Mouse (Mus musculus): Measurements from ENCODE around the gene Pde1a. TPM values are rescaled to one million over a fixed set of nuclear protein-coding genes. Genes with fewer than 3 reads are reported as not detected.

Gene Pde1a
- total RNA-seq, 2 experiments from 2014 or later, result 12.2 to 13.6 TPM

DNA sequence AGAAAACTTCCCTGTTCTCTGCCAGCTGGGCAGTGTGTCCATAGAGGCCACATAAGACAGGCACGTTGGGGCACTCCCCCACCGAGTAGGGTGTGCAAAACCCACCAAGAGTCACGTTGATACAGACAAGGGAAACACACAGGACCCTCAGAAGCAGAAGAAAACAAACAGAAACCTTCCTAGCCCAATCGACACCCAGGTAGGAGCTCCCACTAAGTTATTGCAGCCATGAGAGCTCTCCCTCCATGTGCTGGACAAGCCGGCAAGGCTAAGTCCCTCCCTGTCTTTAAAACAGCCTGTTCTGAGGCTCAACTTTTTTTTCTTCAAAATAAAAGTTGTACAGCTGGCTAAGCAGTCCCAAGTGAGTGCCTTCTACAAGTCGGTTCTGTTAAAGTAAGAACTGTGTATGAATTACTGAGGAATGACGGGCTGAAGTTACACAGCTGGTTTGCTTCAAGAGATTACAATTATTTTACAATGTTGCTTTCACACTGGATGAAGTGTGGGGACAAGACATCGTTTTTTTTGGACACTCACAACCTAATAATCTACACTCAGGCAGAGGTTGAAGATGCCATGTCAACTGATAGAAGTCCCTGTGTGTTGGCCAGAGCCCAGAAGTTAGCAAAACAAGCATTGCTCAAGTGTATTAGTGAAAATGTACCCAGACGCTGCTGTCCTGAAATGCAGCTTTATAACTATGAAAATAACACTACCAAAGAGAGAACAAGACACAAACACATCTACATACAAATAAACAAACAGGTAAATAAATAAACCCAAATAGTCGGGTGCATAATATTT is 90.4 kb downstream of the Pde1a start:
- DNase-seq, result peak; percentile 33

DNA sequence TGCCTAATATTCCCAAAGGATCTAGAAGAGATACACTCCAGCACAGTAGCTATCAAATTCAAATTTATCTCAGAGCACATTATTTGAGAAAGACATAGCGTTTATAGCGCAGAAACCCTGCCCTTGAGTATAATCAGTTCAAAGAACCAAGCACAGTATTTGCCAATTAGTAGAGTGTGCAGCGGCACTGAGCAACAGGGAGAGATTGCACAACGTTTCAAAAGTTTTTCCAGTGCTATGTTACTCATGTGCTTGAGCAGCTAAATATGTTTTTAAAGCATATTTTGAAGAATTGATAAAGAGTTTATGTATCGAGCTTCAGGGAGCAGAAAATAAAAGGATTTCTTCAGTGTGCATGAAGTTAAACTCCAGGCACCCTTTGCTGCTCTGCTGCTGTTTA is 91.3 kb downstream of the Pde1a start:
- DNase-seq, result no peak

DNA sequence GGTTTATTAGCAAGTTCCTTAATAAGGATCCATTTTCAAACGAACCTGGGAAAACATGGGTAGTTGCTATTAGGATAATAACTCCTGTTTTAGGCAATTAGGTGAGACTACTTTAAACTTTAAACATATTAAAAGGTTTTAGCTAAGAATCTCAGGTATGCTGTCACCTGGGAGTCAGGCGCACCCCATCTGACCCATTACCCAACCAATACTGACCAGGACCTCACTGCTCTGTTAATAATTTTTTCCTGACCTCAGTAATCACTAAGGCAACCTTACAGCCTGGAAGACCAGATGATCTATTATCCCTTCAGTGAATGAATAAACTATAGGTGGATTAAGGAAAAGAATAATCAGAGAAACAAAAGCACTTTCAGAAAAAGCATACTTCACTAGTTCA is 100.2 kb downstream of the Pde1a start:
- no peak for DNase-seq

DNA sequence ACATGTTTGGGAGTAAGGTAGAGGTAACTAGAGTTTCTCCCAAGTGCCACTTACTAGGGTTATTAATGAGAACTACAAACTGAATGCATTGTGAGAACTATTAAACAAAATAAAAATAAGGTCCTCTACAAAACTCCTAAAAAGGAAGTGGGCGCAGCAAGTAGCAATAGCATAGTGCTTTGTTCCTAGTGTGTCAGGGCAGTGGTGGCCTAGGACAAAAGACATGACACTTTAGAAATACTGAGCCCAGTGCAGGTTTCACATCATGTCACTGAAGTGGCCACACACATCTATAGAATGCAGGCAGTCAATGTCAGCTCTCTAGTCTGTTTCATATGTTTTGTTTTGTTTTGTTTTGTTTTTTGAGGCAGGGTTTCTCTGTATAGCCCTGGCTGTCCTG is 103.2 kb downstream of the Pde1a start:
- DNase-seq, result no peak

DNA sequence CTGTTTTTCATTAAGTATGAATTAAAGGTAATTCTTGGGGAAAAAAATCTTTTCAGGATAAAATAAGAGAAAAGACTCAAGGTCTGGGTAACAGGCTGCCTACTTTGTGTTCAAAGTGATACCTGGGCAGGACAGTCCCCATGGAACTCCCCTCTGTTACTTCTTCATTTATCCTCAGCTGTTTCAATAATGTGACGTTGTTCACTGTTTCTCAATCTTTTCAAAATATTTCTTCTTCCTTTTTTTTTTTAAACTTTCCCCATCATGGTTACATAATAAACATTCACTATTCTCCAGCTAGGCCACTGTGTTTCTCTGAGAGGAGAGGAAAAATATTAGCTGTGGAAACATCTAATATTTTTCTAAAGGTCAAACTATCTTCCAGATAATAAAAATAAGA is 103.7 kb downstream of the Pde1a start:
- DNase-seq, result no peak

DNA sequence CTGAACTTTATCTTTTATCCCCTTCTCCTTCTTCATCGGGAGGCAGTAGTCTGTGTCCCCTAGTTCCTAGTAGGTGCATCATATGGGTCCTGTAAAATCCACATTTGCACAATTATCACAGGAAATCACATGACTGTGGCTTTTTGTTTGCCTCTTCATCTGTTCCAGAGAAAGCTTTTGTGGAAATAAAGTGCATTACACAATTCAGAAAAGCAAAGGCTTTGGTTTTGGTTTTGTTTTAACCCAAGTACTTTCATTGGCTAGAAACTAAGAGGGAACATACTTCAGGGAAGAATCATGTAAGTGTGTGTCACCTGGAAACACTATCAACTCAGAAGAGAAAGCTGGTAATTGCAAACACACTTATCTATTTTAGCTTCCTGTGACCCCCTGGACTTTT is 104.2 kb downstream of the Pde1a start:
- no peak for DNase-seq

DNA sequence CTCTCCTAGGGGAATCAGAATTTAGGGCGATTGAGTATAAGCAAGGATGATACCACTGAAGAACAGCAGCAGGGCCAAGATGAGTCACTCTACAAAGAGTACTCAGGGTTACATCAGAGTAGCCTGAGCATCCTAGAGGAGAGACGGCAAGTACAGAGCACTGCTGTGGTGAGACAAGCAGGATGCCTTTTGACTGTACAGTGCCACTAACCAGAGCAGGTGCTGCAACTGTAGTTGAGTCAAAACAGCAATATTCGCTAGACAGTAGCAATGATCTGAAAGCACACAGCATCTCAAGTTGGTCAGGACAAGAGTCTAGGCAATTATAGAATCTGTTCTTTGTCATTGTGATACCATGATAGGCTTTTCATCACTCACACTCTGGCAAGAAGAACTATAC is 115.1 kb downstream of the Pde1a start:
- DNase-seq, result no peak

DNA sequence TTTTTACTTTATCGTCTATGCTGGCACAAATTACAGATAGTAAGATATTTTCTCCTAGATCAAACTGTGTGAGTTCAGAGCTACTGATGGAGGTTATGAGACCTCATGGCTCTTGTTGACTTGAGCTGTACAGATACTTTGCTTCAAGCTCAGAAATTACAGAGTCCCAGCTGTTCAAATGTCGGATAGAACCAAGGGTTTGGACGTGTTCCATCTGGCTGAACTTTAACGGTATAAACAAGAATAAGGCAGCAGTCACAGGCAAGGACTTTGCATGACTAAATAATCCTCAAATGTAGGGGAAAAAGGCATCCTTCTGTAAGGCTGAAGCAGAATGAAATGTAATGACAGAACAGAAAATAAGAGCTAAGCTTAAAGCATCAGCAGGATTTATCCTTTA is 116.2 kb downstream of the Pde1a start:
- DNase-seq, result peak; percentile 31

DNA sequence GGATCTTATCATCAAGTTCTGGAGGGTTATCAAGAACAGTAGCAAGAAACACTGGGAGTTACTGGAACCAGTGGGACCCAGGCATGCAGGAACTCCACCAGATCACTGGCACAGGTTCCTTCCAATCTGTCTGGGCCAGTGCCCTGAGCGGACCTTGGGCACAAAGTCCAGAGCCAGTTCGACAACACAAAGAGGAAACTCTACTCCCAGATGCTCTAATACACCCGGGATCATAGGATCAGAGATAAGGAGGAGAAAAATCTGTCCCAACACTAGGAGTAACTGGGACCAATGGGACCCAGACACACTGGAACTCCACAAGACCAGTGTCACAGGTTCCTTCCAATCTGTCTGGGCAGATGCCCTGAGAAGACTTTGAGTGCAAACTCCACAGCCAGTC is 130.1 kb downstream of the Pde1a start:
- no peak for DNase-seq

DNA sequence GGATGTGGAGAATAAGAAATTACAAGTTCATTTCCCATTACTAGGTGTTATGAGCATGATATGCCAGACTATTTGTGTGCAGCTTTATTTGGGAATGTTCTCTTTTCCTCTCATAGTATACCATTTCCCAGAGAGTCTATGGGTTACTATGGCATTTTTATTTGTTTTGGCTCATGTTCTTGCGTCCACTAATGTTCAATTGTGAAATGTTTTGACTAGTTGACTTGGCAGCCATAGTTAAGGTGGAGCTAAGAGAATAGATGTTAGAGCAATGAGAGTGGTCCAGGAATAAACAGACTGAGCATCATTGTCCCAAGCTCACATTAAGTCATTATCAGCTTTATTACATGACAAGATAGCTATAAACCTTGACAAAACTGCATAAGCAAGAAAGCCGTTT is 130.8 kb downstream of the Pde1a start:
- no peak for DNase-seq

DNA sequence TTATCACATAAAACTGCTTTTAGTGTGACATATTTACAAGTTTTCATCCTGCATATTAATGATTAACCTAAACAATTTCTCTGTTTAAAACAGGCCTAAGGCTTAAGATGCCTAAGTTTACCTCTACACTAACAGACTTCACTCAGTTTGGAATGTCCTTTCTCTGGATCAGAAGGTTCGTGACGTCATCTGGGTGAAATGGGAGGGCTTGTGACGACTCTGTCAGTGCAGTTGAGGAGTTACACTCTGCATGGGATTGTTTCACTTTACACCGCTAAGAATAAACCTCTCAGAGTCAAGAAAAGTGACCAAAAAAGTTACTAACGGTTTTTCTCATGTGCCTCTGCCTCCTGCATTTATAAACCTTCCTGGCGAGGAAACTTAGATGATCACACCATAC is 137.6 kb downstream of the Pde1a start:
- no peak for DNase-seq

DNA sequence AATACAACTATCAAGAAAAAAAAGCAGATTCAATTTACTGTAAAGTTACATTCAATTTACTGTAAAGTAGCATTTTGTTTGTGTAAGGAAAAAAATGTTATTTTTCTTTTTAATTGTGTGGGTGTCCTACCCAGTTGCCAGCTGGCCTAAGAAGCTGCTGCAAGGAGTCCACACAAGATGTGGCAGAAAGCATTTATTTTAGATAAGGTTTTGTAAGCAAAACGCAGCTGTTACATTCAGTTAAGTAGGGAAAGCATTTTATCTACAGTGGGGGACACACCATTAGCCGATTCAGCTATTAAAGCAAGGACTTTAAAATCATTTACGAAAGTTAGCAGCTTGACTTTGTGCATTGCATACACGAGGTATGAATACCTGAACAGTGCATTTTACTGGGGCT is 145.5 kb downstream of the Pde1a start:
- no peak for DNase-seq

DNA sequence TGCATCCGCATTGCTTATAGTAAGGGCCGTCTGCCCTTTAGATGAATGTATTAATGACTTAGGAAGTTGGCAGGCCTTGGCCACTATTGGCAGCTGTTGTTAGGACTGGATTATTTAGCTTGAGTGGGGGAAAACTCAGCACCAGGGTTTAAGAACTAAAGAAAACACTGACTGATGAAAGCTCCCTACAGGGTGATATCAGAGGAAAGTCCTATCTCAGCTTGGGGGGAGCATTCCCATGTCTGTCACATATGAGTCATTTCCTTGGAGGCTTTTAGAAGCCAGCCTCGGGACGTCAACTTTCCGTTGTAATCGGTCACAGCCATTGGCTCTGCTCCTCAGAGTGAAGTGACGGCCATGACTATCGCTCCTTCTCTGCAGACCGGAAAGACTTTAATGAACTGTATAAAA is 146.0 kb downstream of the Pde1a start:
- DNase-seq, result peak; percentile 60

DNA sequence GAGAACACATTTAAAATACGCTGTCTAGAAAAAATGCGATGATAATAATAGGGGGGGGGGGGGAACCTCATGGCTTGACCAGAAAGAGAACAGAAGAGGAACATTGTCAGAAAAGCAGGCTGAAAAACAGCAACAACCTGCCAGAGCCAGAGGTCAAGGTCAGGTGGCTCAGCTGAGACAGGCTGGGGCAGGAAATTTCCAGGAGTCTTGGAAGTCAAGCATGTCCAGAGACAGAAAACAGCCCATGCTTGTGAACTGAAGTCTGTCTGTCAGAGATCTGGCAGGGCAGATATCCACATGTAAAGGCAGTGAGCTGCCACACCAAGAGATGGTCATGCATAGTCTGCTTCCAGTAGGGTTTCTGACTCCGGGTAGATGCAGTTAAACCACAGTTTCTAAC is 147.5 kb downstream of the Pde1a start:
- no peak for DNase-seq

DNA sequence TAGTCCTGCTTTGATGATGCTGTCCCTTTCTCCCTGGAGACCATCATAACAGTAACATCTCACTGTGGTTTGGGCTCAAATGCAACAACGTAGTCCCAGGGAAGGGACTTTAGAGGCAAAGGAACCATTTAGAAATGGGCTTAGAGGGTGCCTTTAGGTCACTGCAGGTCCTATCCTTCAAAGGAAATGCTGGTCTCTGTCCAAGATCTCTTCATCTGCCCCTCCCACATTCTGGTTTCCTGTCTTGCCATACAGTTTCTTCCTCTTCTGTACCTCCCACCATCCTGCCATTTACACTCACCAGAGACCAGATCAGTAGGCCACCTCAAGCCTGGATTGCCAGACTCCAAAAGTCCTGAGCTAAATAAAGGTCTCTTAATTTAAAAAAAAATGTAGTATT is 150.3 kb downstream of the Pde1a start:
- DNase-seq, result no peak

DNA sequence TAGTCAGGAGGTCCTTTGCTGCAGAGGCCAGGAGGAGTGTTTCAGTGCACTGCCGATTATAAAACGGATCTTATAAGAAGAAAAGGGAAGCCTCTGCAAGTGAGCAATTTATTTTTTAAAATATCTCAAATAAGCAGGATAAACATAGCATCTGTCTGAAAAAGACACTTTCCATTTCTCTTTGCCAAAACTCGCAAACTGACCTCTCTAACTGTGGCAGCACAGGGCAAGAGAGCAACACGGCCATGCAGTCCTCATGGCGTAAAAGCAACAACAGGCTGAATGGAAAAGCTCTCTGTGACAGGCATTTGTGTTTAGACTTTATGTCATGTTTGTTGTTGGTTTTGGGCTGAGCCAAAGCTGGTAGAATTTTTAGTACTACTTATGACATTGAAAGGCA is 152.0 kb downstream of the Pde1a start:
- no peak for DNase-seq

DNA sequence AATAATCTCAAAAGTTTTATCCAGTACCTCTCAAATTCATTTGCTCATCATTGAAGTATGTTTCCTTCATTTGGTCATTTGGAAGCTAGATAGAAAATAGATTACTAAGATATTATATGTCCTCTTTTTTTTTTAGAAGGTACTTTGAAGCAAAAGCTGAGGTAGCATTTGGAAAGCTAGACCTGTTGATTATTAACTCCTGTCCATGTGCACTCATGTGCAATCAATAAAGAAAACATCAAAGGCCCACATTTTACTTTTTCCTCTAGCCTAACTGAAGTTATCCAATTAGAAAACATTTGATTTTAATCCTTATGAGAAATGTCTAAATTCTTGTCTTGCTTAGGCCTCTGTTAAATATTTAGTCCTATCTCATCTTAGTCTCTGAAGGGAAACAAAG is 153.3 kb downstream of the Pde1a start:
- no peak for DNase-seq

DNA sequence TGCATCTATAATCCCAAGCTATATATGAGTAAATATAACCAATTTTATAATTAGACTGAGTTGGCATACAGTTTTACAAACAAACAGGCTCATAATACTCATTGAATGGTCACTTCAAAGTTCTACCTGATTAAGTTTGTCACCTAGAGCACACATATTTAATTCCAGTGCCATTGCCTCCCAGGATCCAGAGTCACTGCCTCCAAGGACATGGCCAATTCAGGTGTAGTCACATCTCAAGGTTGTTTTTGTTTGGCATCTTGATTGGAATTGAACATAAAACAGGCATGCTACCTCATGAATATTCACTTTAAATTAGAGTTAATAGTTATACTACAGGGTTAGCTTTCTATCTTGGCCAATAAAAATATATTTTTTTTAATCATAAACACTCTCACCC is 157.0 kb downstream of the Pde1a start:
- DNase-seq, result no peak

DNA sequence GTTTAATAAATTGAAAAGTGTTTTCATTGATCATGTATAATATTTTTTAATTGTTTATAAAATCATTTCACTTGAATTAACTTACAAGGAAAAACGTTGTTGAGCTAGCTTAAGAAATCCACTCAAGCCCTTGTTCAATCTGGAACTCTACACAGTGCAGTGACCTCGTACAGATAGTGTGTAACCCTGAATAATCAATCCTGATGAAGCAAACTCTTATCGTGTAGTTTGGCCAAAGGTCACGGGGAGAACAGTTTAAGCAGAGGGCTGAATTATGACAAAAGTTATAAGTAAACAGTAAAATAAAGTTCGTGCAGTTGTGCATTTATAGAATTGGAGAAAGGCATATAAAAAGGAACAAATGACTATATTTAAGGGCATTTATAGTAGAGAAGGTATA is 159.7 kb downstream of the Pde1a start:
- DNase-seq, result no peak

DNA sequence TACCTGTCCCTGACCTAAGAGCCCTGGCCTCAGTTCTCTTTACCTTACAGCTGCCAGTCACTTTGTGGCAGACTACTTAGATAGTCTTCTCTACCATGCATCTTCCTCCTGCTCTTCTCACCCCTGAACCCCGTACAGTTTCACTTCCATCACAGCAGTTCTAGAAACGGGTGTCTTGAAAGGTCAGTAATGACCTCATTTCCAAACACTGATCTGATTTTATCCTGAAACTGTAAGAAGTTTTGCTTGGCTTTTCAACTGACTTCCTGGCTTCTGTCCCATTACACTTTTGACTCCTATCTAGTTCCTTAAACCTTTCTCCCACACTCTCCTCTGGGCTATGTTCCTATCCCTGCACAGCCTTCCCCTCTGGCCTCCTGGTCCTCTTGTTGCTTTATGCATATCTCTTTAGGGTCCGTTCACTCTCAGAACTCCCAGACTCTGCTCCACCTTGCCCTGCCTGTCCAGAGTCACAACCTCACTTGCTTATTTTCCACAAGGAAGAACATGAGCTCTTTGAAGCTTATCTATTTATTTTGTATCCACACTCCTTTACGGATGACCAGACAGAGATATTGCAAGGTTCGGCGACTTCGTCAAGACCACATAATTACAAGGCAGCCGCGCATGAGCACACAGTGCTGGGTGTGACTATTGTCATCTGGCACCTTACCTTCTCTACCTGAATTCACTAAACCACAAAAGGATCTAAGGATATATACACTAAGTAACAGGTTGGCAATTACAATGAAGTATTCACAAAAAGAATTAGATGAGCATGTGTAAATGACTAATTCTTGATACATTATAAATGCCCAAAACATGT is 162.4 kb downstream of the Pde1a start:
- DNase-seq, result no peak

DNA sequence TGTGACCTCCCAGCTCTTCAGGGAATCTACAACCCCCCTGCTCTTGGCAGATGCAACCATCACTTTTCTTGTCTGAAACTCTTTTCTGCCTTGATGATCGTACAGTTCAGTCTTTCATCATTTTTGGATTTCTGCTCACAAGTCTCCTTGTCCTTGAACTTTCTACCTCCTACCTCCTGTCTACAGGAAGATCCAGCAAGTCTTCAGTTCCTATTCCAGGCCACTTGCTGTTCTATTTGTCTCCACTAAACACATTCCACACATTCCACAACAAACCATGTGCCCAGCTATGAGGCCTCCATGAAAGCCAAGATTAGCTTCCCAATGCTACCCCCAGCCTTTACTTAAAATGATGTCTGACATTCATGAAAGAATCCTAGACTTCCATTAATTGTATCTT is 163.2 kb downstream of the Pde1a start:
- no peak for DNase-seq

DNA sequence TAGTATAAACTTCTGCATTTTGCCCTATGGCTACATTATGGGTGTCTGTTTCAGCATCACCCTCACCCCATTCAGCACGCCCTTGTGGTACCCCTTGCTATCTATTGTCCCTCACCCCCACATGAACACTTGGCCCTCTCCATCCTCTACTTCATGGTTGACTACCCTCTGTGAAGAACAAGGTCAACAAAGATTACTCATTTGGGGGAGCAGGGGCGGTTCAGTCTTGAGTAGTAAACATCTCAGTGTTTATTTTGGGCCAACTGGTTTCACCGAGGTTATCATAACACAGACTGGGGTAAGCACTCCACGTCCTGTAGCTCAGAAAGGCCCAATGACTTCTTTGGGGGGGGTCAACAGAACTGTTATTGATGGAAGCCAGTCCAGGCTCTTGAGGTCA is 164.3 kb downstream of the Pde1a start:
- no peak for DNase-seq

DNA sequence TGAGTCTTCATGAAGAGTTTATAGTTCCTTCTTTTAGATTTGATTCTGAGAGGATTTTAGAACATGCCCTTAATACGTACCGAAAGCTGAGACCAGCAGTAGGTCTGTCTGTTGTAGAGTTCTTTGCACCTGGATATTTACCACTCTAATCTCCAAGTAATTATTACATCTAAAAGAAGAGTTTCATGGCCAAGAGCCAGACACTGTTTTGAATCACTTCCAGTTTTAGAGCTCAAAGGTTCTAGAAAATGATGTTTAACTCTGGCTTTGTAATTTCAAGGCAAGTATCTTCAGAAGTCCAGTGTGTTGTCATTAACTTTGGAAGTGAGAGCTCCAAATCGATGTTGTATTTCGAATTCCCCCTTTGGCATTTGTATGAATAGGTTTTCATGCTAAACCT is 167.8 kb downstream of the Pde1a start:
- no peak for DNase-seq

DNA sequence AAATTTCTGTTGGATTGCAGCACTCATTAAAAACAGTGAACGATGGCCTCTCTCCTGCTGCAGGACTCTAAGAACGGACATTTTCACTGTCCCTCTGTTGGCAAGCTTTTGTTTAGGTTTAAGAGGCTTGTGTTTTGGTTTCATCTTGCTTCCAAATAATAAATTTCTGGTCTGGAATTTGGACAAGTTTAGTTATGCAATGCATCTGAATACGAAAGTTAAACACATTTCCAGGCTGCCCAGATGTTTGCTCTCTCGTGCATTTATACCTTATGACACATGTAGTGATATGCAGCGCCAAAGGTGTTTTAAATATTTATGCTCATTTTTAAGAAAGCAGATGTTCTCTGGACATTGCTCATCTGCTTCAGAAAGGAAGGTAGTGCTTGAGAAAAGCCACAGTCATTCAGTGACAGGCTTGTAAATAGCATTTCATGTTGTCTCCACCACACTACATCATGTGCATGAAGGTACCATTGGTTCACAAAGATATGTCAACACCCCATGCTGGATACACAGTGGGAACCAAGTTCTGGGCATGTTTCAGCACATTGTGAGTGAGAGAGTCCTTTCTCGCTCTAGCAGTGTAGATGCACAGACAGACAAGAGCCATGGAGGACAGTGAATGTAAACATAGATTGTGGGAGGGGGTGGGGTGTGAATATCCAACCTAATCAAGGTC is 171.5 kb downstream of the Pde1a start:
- DNase-seq, result no peak
